Mouse (Mus musculus) T-helper 2 cell (primary cell): ENCODE data around the gene Nfat5.

ENCODE experiments used
- in situ Hi-C: fragments of 300-600 bp; cut with MboI, MseI; formaldehyde crosslinking; loops from one replicate; pipeline ENCODE4 v1.15.1; 2025; ENCODE audit warnings: high pct_unique_total_duplicates

Gene Nfat5

GRCm38 (mm10) chr8:107292119-107292927 is 947 bp upstream of the Nfat5 start:
- in situ Hi-C loops = no loop called here

GRCm38 (mm10) chr8:107293641-107294628 is 665 bp downstream of the Nfat5 start:
- in situ Hi-C loops = no loop called here

- in situ Hi-C loops = no loop called here
Measured at GRCm38 (mm10) chr8:107295450-107295849, 2.2 kb downstream of the Nfat5 start.

- in situ Hi-C loops = loop anchor here (10.0 to 25.0 kb wide), 2 partner anchors 200 to 947 kb away; no protein-coding TSS in a partner anchor
Measured at GRCm38 (mm10) chr8:107311876-107312275, 18.6 kb downstream of the Nfat5 start.

GRCm38 (mm10) chr8:107324142-107324541 is 30.9 kb downstream of the Nfat5 start:
- in situ Hi-C loops = loop anchor here (25.0 kb wide), 1 partner anchor 212 kb away; no protein-coding TSS in a partner anchor

GRCm38 (mm10) chr8:107329595-107329994 is 36.3 kb downstream of the Nfat5 start:
- in situ Hi-C loops = no loop called here

- in situ Hi-C loops = no loop called here
Measured at GRCm38 (mm10) chr8:107336480-107336879, 43.2 kb downstream of the Nfat5 start.

- in situ Hi-C loops = loop anchor here (25.0 kb wide), 2 partner anchors 458 to 658 kb away; no protein-coding TSS in a partner anchor
Measured at GRCm38 (mm10) chr8:107370311-107370710, 77.0 kb downstream of the Nfat5 start.

GRCm38 (mm10) chr8:107377346-107377745 is 84.1 kb downstream of the Nfat5 start:
- in situ Hi-C loops = no loop called here

- in situ Hi-C loops = no loop called here
Measured at GRCm38 (mm10) chr8:107380734-107381133, 87.5 kb downstream of the Nfat5 start.

- in situ Hi-C loops = no loop called here
Measured at GRCm38 (mm10) chr8:107381666-107382065, 88.4 kb downstream of the Nfat5 start.

GRCm38 (mm10) chr8:107382898-107383297 is 89.6 kb downstream of the Nfat5 start:
- in situ Hi-C loops = no loop called here

- in situ Hi-C loops = no loop called here
Measured at GRCm38 (mm10) chr8:107384651-107385050, 91.4 kb downstream of the Nfat5 start.

- in situ Hi-C loops = no loop called here
Measured at GRCm38 (mm10) chr8:107385063-107385462, 91.8 kb downstream of the Nfat5 start.

GRCm38 (mm10) chr8:107386171-107386570 is 92.9 kb downstream of the Nfat5 start:
- in situ Hi-C loops = no loop called here

GRCm38 (mm10) chr8:107386642-107387041 is 93.4 kb downstream of the Nfat5 start:
- in situ Hi-C loops = no loop called here

- in situ Hi-C loops = no loop called here
Measured at GRCm38 (mm10) chr8:107387861-107388260, 94.6 kb downstream of the Nfat5 start.

GRCm38 (mm10) chr8:107389557-107389956 is 96.3 kb downstream of the Nfat5 start:
- in situ Hi-C loops = no loop called here

GRCm38 (mm10) chr8:107390476-107391135 is 97.3 kb downstream of the Nfat5 start:
- in situ Hi-C loops = no loop called here

- in situ Hi-C loops = no loop called here
Measured at GRCm38 (mm10) chr8:107391136-107391516, 97.9 kb downstream of the Nfat5 start.

- in situ Hi-C loops = loop anchor here (5.0 kb wide), 1 partner anchor 57 kb away; no protein-coding TSS in a partner anchor
Measured at GRCm38 (mm10) chr8:107395397-107395796, 102.1 kb downstream of the Nfat5 start.
